Mouse (Mus musculus): ENCODE data around the gene Pabpc4. TPM values are rescaled to one million over a fixed set of nuclear protein-coding genes. Genes with fewer than 3 reads are reported as not detected.

The Pabpc4 gene
- total and polyA plus RNA-seq, 3 experiments: 394 to 684 TPM; not detected in 1

GRCm38 (mm10) chr4:123235835-123236430 lies 26.2 kb upstream of the Pabpc4 start:
- DNase-seq (ENCODE audit: low read depth, low spot score): no peak
- Histone ChIP-seq H3K27me3 (ENCODE audit: control insufficient read depth in 1 of 2, insufficient read depth in 2 of 2, low read length in 2 of 2) (peaks cover 0 to 1% of the 10 kb centered on the region in 2 experiments; a peak in 2 of 4 replicates), H3K27ac (ENCODE audit: control insufficient read depth, low read depth, low read length) (no peak overlapping the region), H3K36me3 (ENCODE audit: control insufficient read depth in 1 of 2, insufficient read depth in 2 of 2, low read length in 2 of 2) (no peaks in the 10 kb centered on the region), H3K79me2 (ENCODE audit: control insufficient read depth, insufficient read depth, low read length, poor library complexity) (no peaks in the 10 kb centered on the region), H3K4me1 (ENCODE audit: control insufficient read depth in 1 of 2, insufficient read depth in 2 of 2, low read length in 2 of 2) (peaks cover 0 to 4% of the 10 kb centered on the region in 2 experiments; a peak in 1 of 4 replicates), H3K9me3 (replicated peaks; ENCODE audit: insufficient read depth, low read length) (no peaks in the 10 kb centered on the region), H3K4me3 (ENCODE audit: control insufficient read depth in 1 of 2, insufficient read depth in 1 of 2, low read depth in 2 of 2, low read length in 2 of 2) (no peak overlapping the region), H3K9ac (ENCODE audit: control insufficient read depth, low read depth, low read length, poor library complexity, severe bottlenecking) (no peak overlapping the region)
- TF ChIP-seq POLR2AphosphoS5 (IDR thresholded peaks at IDR 0.05; ENCODE audit: borderline replicate concordance, low read depth, low read length): no peak
- no peak for TF ChIP-seq JUND (IDR thresholded peaks at IDR 0.05; ENCODE audit: low read depth, low read length)

GRCm38 (mm10) chr4:123236431-123237031 lies 25.6 kb upstream of the Pabpc4 start:
- H3K4me1 ChIP-seq (ENCODE audit: control insufficient read depth in 1 of 2, insufficient read depth in 2 of 2, low read length in 2 of 2): peaks cover 0 to 4% of the 10 kb centered on the region in 2 experiments; a peak in 1 of 4 replicates
- no peak overlapping the region for H3K27ac ChIP-seq (ENCODE audit: control insufficient read depth, low read depth, low read length)
- TF ChIP-seq POLR2A (IDR thresholded peaks at IDR 0.05; ENCODE audit: control insufficient read depth in 1 of 2, insufficient read depth in 1 of 2, low read depth in 1 of 2, low read length in 2 of 2, poor library complexity in 1 of 2): no peak
- TF ChIP-seq POLR2AphosphoS5 (IDR thresholded peaks at IDR 0.05; ENCODE audit: borderline replicate concordance, low read depth, low read length): no peak
- no peak for TF ChIP-seq HCFC1 (IDR thresholded peaks at IDR 0.05; ENCODE audit: low read depth, low read length)
- TF ChIP-seq TBP (IDR thresholded peaks at IDR 0.05; ENCODE audit: low read depth, low read length): no peak
- no peak for TF ChIP-seq CHD1 (IDR thresholded peaks at IDR 0.05; ENCODE audit: low read depth, low read length)
- no peak for TF ChIP-seq ZKSCAN1 (IDR thresholded peaks at IDR 0.05; ENCODE audit: low read depth, low read length)
- no peaks in the 10 kb centered on the region for H3K36me3 ChIP-seq (ENCODE audit: control insufficient read depth in 1 of 2, insufficient read depth in 2 of 2, low read length in 2 of 2)
- H3K27me3 ChIP-seq (ENCODE audit: control insufficient read depth in 1 of 2, insufficient read depth in 2 of 2, low read length in 2 of 2): peaks cover 0 to 1% of the 10 kb centered on the region in 2 experiments; a peak in 2 of 4 replicates
- H3K9me3 ChIP-seq (replicated peaks; ENCODE audit: insufficient read depth, low read length): no peaks in the 10 kb centered on the region
- no peak overlapping the region for H3K4me3 ChIP-seq (ENCODE audit: control insufficient read depth in 1 of 2, insufficient read depth in 1 of 2, low read depth in 2 of 2, low read length in 2 of 2)
- no peaks in the 10 kb centered on the region for H3K79me2 ChIP-seq (ENCODE audit: control insufficient read depth, insufficient read depth, low read length, poor library complexity)
- no peak overlapping the region for H3K9ac ChIP-seq (ENCODE audit: control insufficient read depth, low read depth, low read length, poor library complexity, severe bottlenecking)
- no peak for DNase-seq (ENCODE audit: low read depth, low spot score)

DNA sequence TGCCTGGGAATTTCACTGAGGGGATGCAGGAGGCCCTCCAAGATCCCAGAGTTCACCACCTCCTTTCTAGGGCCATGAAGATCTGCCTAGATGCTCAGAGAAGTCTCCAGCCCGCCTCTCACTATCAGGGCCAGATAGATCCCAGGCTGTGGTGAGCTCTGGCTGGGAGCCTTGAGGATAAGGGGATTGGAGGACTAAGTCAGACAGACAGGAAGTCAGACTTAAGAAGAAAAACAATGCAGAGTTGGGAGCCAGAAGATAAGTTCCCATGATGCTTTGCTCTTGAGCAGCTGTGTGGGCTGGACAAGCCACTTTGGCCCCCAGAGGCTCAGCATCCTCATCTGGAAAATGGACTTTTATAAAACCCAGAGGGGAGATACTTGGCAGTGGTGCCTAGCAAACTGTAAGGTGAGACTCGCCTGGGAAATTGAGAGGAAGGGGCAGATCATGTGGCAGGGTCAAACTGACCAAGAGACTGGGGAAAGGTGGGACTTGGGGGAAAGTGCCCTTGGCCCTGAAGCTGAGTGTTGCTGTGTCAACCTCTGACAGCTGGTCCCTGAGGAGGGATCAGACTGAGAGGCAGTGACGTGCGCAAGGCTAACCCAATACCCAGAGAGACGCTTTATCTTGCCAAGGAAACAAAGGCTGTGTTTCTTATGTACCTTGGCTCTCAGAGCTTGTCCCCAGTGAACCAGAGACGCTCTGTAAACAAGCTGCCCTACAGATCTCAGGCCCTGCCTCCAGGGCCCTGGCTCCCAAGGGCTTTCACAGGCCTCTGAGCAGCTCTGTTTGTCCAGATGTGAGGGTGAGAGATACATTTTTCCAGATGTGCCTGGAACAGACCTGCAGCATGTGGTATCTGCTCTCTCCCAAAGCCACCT lies 24.5 kb upstream of the Pabpc4 start:
- Histone ChIP-seq H3K27ac (ENCODE audit: control insufficient read depth, low read depth, low read length) (no peak overlapping the region), H3K9me3 (replicated peaks; ENCODE audit: insufficient read depth, low read length) (no peaks in the 10 kb centered on the region)

More for the DNA sequence above, 24.5 kb upstream of the Pabpc4 start:
- H3K36me3 ChIP-seq (ENCODE audit: control insufficient read depth in 1 of 2, insufficient read depth in 2 of 2, low read length in 2 of 2): no peaks in the 10 kb centered on the region
- H3K4me3 ChIP-seq (ENCODE audit: control insufficient read depth in 1 of 2, insufficient read depth in 1 of 2, low read depth in 2 of 2, low read length in 2 of 2): no peak overlapping the region
- H3K27me3 ChIP-seq (ENCODE audit: control insufficient read depth in 1 of 2, insufficient read depth in 2 of 2, low read length in 2 of 2): peaks cover 3 to 6% of the 10 kb centered on the region in 2 experiments; a peak in 3 of 4 replicates
- TF ChIP-seq MAFK (IDR thresholded peaks at IDR 0.05; ENCODE audit: borderline replicate concordance, low read depth, low read length) (no peak), NRF1 (IDR thresholded peaks at IDR 0.05; ENCODE audit: insufficient read depth, low read depth, low read length, poor library complexity, severe bottlenecking) (no peak), HCFC1 (IDR thresholded peaks at IDR 0.05; ENCODE audit: low read depth, low read length) (no peak), SMC3 (IDR thresholded peaks at IDR 0.05; ENCODE audit: low read depth, low read length) (no peak), POLR2AphosphoS2 (IDR thresholded peaks at IDR 0.05; ENCODE audit: low read length) (no peak), SIN3A (IDR thresholded peaks at IDR 0.05; ENCODE audit: low read length) (no peak)
- peaks cover 0 to 4% of the 10 kb centered on the region in 2 experiments; a peak in 1 of 4 replicates for H3K4me1 ChIP-seq (ENCODE audit: control insufficient read depth in 1 of 2, insufficient read depth in 2 of 2, low read length in 2 of 2)
- no peak overlapping the region for H3K9ac ChIP-seq (ENCODE audit: control insufficient read depth, low read depth, low read length, poor library complexity, severe bottlenecking)
- DNase-seq (ENCODE audit: low read depth, low spot score): no peak
- H3K79me2 ChIP-seq (ENCODE audit: control insufficient read depth, insufficient read depth, low read length, poor library complexity): no peaks in the 10 kb centered on the region
